In genomic region chr19:26643011-26643410, GRCm38 (mm10) we compare ENCODE assay signal across 12 mouse cellular contexts. TPM values are rescaled to one million over a fixed set of nuclear protein-coding genes. Genes with fewer than 3 reads are reported as not detected.
DNase-seq lines count a peak whose midpoint lies in the region; TF ChIP-seq lines count a peak whose summit lies in the region.
"Had no signal": no experiment of that assay in that cellular context is flagged by ENCODE, and none has a peak within 500 bp of the region (broad histone marks: within the 10 kb centered on the region; RNA-seq: fewer than 3 reads in every experiment).

No protein-coding gene starts in this region.

- TF ChIP-seq POLR2A in thymus, adult 2 months (IDR thresholded peaks at IDR 0.05; ENCODE audit: control insufficient read depth, extremely low read depth, insufficient read depth, low read length, poor library complexity) = no peak

- no peak overlapping the region for H3K4me3 ChIP-seq in layer of hippocampus, adult 2 months
- H3K4me3 ChIP-seq in thymus, adult 2 months (ENCODE audit: control insufficient read depth, insufficient read depth, low read length) = no peak overlapping the region
- H3K4me3 ChIP-seq: erythroblast, embryonic 14.5 days; limb, embryonic 13.5 days had no signal

- H3K27ac ChIP-seq in layer of hippocampus, adult 2 months = peak overlapping the region; percentile 8; the same call in 1 of the 2 replicates
- H3K27ac ChIP-seq in thymus, adult 2 months (ENCODE audit: control insufficient read depth, insufficient read depth, low read length) = no peak overlapping the region
- H3K27ac ChIP-seq: limb, embryonic 13.5 days had no signal

- no peaks in the 10 kb centered on the region for H3K27me3 ChIP-seq in thymus, adult 2 months (ENCODE audit: control insufficient read depth, insufficient read depth, low read length)
- H3K27me3 ChIP-seq: limb, embryonic 13.5 days had no signal

- no peak for DNase-seq in layer of hippocampus, adult 2 months (ENCODE audit: low spot score in 2 of 2)
- no peak for DNase-seq in layer of hippocampus, adult 8-10 months (ENCODE audit: low spot score in 2 of 2)
- peak; percentile 53 for DNase-seq in adrenal gland, postnatal 10 days
- DNase-seq in cerebellum, postnatal 10 days = peak; percentile 80 to 85
- DNase-seq in lung, postnatal 36 days = peak; percentile 59
- no peak for DNase-seq in thymus, adult 2 months
- no peak for DNase-seq in kidney, adult 11 months
- DNase-seq: gastrocnemius, postnatal 25 days; layer of hippocampus, adult 9-11 months; retina, postnatal 1 day had no signal

- TF ChIP-seq CTCF in layer of hippocampus, adult 2 months (conservative IDR thresholded peaks at IDR 0.05) = no peak
- no peak for TF ChIP-seq CTCF in thymus, adult 2 months (IDR thresholded peaks at IDR 0.05; ENCODE audit: borderline replicate concordance, control insufficient read depth, extremely low read depth, insufficient read depth, low read length, poor library complexity)

- peaks cover 16% of the 10 kb centered on the region for H3K36me3 ChIP-seq in thymus, adult 2 months (ENCODE audit: control insufficient read depth, insufficient read depth, low read length)

- 91% methylated on average over 4 of the region's 4 CpGs for WGBS in thymus, adult 2 months

- H3K4me1 ChIP-seq in thymus, adult 2 months (replicated peaks; ENCODE audit: control insufficient read depth, insufficient read depth, low read length) = peaks cover 9% of the 10 kb centered on the region
- H3K4me1 ChIP-seq: limb, embryonic 13.5 days had no signal

RNA-seq across cellular contexts. Expression of gene Smarca2, which starts 38.2 kb away (rescaled TPM):
- 100 to 1,000 TPM; 204 to 221 TPM for total RNA-seq in layer of hippocampus, adult 2 months (2021)
- 100 to 1,000 TPM; 198 to 256 (median 233) TPM for total RNA-seq in layer of hippocampus, adult 8-10 months (2022)
- total RNA-seq in adrenal gland, postnatal 10 days (2021) = 10 to 100 TPM; 66.7 to 78.1 TPM
- polyA plus RNA-seq in thymus, adult 2 months (2012; rRNA removed) = 38.9 and 41.2 TPM in 2 replicates

Comparison
In these comparisons a context has a peak if more than half of its experiments do, and no peak if none do; other contexts are left out.
1. DNase-seq: peak in adrenal gland, postnatal 10 days (single experiment), cerebellum, postnatal 10 days (2 of 2) and lung, postnatal 36 days (single experiment); none in layer of hippocampus, adult 2 months (0 of 2), layer of hippocampus, adult 8-10 months (0 of 2), thymus, adult 2 months (single experiment) and kidney, adult 11 months (single experiment).